Mouse (Mus musculus) embryonic facial prominence, embryonic 13.5 days (tissue): ENCODE results near the gene Smad3. TPM values are rescaled to one million over a fixed set of nuclear protein-coding genes. Genes with fewer than 3 reads are reported as not detected.

ENCODE experiments used
- ATAC-seq: fragments of 200-750 bp; cut with Nextera tagmentation; 2 replicates; pipeline ENCODE4 v1.8.0; 2017; ENCODE audit warnings: low read depth; ENCODE audit not compliant: insufficient number of reproducible peaks, insufficient read depth, low FRiP score, low TSS enrichment
- H3K27ac ChIP-seq: fragments of 300-500 bp; sonication (generic); 2 replicates; pipeline ENCODE4 v1.5.1; 2015; ENCODE audit warnings: moderate library complexity, mild to moderate bottlenecking, inconsistent platforms
- H3K27me3 ChIP-seq: fragments of 300-500 bp; sonication (generic); 2 replicates; pipeline ENCODE4 v1.6.1; 2015; ENCODE audit warnings: mild to moderate bottlenecking, inconsistent platforms
- H3K36me3 ChIP-seq: fragments of 300-500 bp; sonication (generic); 2 replicates; pipeline ENCODE4 v1.6.1; 2015; ENCODE audit warnings: mild to moderate bottlenecking, inconsistent platforms
- H3K4me1 ChIP-seq: fragments of 300-500 bp; sonication (generic); 2 replicates; pipeline ENCODE4 v1.6.1; 2015; ENCODE audit warnings: inconsistent platforms
- H3K4me2 ChIP-seq: fragments of 300-500 bp; sonication (generic); 2 replicates; pipeline ENCODE4 v1.6.1; 2015; ENCODE audit warnings: moderate library complexity, mild to moderate bottlenecking, inconsistent platforms
- H3K4me3 ChIP-seq: fragments of 300-500 bp; sonication (generic); 2 replicates; pipeline ENCODE4 v1.5.1; 2015; ENCODE audit warnings: mild to moderate bottlenecking, inconsistent platforms
- H3K9ac ChIP-seq: fragments of 300-500 bp; sonication (generic); 2 replicates; pipeline ENCODE4 v1.6.1; 2015; ENCODE audit warnings: mild to moderate bottlenecking, inconsistent platforms
- H3K9me3 ChIP-seq: fragments of 300-500 bp; sonication (generic); 2 replicates; pipeline ENCODE4 v1.6.1; 2016; ENCODE audit warnings: inconsistent platforms
- WGBS: fragments of 180-500 bp; shearing (Covaris S2); methylation state at CpG from one replicate; pipeline ENCODE4 v1.1.7; 2015; ENCODE audit warnings: mixed read lengths; 5-methylcytosine and 5-hydroxymethylcytosine counted together
- polyA plus RNA-seq: library from polyadenylated mRNA; unstranded; fragments of >200 nt; fragmentation: Nextera tagmentation; extraction: Ambion mirVana; gene quantifications from 2 replicates; pipeline ENCODE4 v1.2.1, GENCODE M21; 2015

Smad3 gene
- polyA plus RNA-seq, 1 experiment from 2014 or later, result 29.8 TPM

- no peaks in the 10 kb centered on the region for H3K27me3 ChIP-seq
- ATAC-seq, result no peak
- no peak overlapping the region for H3K4me3 ChIP-seq
- 0 out of 2 replicates have a peak, but pooled peaks cover 4% of the 10 kb centered on the region for H3K36me3 ChIP-seq
- 78% methylated on average over 5 of the region's 5 CpGs for WGBS
- H3K4me2 ChIP-seq, result no peak overlapping the region
- no peak overlapping the region for H3K27ac ChIP-seq
- H3K4me1 ChIP-seq, result peaks cover 85% of the 10 kb centered on the region
- H3K9ac ChIP-seq, result no peak overlapping the region
- H3K9me3 ChIP-seq, result no peaks in the 10 kb centered on the region
Observed at GRCm38 (mm10) chr9:63704131-63704530, 53.7 kb downstream of the Smad3 start.

DNA sequence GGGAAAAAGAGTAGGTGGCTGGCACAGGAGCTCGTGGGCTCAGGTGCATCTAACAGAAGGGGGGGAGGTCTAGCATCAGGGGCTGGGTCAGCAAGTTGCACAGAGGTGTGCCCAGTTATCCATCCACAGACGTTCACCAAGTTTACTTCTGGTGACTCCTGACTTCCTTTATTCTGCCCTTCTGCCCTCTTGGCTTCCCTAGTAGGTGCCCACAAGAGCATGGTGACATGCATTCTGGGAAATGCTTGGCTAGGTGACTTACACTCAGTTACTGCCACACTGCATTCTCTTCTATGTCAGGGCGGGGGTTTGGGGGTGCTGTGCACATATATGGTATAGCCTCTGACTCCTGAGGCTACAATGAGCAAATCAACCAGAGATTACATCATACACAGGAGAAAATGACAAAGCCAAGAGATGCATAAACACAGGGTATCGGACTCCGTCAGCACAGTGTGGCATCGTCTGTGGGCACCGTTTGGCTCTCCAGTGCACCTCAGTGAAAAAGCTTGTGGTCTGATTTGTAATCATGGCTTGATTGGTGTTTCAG, 54.5 kb downstream of the Smad3 start:
- H3K4me3 ChIP-seq, result no peak overlapping the region
- 0 out of 2 replicates have a peak overlapping the region, but pooled peaks have one; percentile 57 for H3K27ac ChIP-seq
- H3K9ac ChIP-seq, result no peak overlapping the region
- H3K27me3 ChIP-seq, result no peaks in the 10 kb centered on the region
- no peak for ATAC-seq
- 0 out of 2 replicates have a peak, but pooled peaks cover 1% of the 10 kb centered on the region for H3K36me3 ChIP-seq
- peaks cover 85% of the 10 kb centered on the region for H3K4me1 ChIP-seq
- 82% methylated on average over 7 of the region's 7 CpGs for WGBS
- H3K4me2 ChIP-seq, result peak overlapping the region; percentile 39; the same call in 1 of the 2 replicates
- no peaks in the 10 kb centered on the region for H3K9me3 ChIP-seq

DNA sequence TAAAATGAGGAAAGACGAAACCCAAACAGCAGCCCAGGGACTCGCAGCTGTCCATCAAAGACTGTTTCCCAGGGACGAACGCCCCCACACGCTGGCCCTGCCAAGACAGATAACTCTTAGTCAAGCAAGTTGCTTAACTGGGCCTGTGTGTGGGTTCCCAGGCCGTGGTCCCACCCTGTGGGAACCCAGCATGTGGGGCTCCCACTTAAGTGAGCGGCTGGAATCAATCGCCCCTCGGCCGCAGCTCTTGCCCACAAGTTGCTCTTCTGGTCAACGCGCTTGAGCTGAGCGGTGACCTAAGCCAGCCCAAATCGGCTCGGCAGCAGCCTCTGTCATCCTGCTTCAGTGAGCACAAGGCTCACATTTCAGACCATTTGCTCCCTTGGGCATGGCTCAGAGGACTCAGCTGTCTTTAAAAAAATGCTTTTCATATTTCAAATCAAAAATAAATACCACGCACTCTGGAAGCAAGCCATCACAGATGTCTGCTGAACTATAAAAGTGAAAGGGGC, 55.2 kb downstream of the Smad3 start:
- H3K4me1 ChIP-seq, result peaks cover 85% of the 10 kb centered on the region
- ATAC-seq, result no peak
- H3K9me3 ChIP-seq, result no peaks in the 10 kb centered on the region
- H3K9ac ChIP-seq, result no peak overlapping the region
- WGBS, result 25% methylated on average over 16 of the region's 16 CpGs
- peak overlapping the region; percentile 39 for H3K4me2 ChIP-seq
- H3K4me3 ChIP-seq, result no peak overlapping the region
- no peaks in the 10 kb centered on the region for H3K27me3 ChIP-seq
- no peaks in the 10 kb centered on the region for H3K36me3 ChIP-seq
- H3K27ac ChIP-seq, result peak overlapping the region; percentile 57

GRCm38 (mm10) chr9:63701957-63702309, 55.9 kb downstream of the Smad3 start:
- Histone ChIP-seq H3K9me3 (no peaks in the 10 kb centered on the region), H3K4me1 (peaks cover 85% of the 10 kb centered on the region), H3K27me3 (no peaks in the 10 kb centered on the region), H3K4me2 (no peak overlapping the region), H3K9ac (no peak overlapping the region), H3K36me3 (no peaks in the 10 kb centered on the region), H3K27ac (no peak overlapping the region; the same call in 1 of the 2 replicates), H3K4me3 (no peak overlapping the region)
- ATAC-seq, result no peak
- 67% methylated on average over 4 of the region's 4 CpGs for WGBS

- Histone ChIP-seq H3K9me3 (no peaks in the 10 kb centered on the region), H3K4me2 (no peak overlapping the region), H3K4me3 (no peak overlapping the region), H3K27me3 (no peaks in the 10 kb centered on the region), H3K36me3 (no peaks in the 10 kb centered on the region), H3K9ac (no peak overlapping the region), H3K27ac (no peak overlapping the region; the same call in 1 of the 2 replicates), H3K4me1 (peaks cover 85% of the 10 kb centered on the region)
- WGBS, result 58% methylated on average over 10 of the region's 10 CpGs
- no peak for ATAC-seq
Observed at GRCm38 (mm10) chr9:63701258-63701956, 56.4 kb downstream of the Smad3 start.

- 83% methylated on average over 4 of the region's 4 CpGs for WGBS
- no peak overlapping the region for H3K27ac ChIP-seq
- H3K4me1 ChIP-seq, result peaks cover 78% of the 10 kb centered on the region
Observed at GRCm38 (mm10) chr9:63699145-63699544, 58.6 kb downstream of the Smad3 start.

DNA sequence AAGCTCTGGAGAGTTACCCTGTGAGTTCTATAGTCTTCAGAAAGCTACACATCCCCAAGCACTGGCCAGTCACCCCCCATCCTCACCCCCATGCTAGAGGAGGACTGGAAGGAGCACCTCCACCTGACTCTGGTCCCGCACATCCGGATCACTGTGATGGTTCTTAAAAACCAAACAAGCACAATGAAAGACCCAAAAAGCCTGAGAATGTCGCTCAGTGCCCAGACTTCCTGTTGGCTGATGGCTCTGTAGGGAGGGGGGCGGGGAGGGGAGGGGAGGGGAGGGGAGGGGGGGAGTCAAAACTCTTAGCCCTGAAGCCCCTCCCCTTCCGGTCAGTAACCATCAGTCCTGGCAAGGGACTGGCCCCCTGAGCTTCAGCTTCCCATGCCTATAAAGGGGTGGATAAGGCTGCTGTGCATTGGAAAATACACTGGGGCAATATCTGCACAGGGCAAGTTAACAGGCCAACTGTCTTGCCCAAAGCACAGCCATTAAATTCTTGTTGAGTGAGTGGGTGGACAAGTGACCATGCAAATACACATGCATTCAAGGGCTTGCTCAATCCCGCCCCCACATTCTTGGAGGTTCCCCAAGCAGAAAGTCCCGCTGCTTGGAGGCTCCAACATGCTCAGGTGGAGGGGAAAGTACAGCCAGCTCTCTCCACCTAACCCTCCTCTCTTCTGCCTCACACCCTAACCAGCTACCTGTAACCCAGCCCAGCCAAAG, 59.3 kb downstream of the Smad3 start:
- 55% methylated on average over 6 of the region's 7 CpGs for WGBS
- Histone ChIP-seq H3K4me3 (no peak overlapping the region), H3K27me3 (no peaks in the 10 kb centered on the region), H3K4me2 (no peak overlapping the region), H3K4me1 (peaks cover 73% of the 10 kb centered on the region), H3K9me3 (no peaks in the 10 kb centered on the region), H3K9ac (0 out of 2 replicates have a peak overlapping the region, but pooled peaks have one; percentile 12), H3K36me3 (no peaks in the 10 kb centered on the region), H3K27ac (0 out of 2 replicates have a peak overlapping the region, but pooled peaks have one; percentile 33)
- no peak for ATAC-seq

More at GRCm38 (mm10) chr9:63699145-63699544, 58.6 kb downstream of the Smad3 start:
- H3K27me3 ChIP-seq, result no peaks in the 10 kb centered on the region
- no peak overlapping the region for H3K4me2 ChIP-seq
- no peak for ATAC-seq
- no peak overlapping the region for H3K4me3 ChIP-seq
- H3K9me3 ChIP-seq, result no peaks in the 10 kb centered on the region
- H3K9ac ChIP-seq, result no peak overlapping the region
- no peaks in the 10 kb centered on the region for H3K36me3 ChIP-seq

DNA sequence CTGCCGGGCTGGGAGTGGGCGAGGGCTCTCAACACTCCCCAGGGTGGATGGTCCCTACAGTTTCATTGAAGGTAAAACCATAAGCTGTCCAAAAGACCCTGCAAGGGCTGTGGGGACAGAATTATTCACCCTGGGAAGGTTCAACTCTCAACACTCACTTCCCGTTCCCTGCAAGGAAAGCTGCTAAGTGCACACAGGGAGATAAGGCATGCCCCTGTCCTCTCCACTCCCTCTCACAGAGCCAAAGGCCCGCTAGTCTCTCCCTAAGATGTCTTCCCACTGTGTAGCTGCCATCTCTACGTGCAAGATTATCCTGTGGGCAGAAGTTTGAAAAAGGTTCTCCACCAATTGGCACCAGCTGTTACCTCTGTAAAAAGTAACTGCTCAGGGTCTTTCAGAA, 60.2 kb downstream of the Smad3 start:
- Histone ChIP-seq H3K9ac (no peak overlapping the region), H3K27ac (peak overlapping the region; percentile 33; the same call in 1 of the 2 replicates), H3K4me1 (peaks cover 64% of the 10 kb centered on the region), H3K4me3 (no peak overlapping the region), H3K27me3 (no peaks in the 10 kb centered on the region), H3K4me2 (no peak overlapping the region), H3K36me3 (no peaks in the 10 kb centered on the region), H3K9me3 (no peaks in the 10 kb centered on the region)
- 51% methylated on average over 5 of the region's 5 CpGs for WGBS
- no peak for ATAC-seq

GRCm38 (mm10) chr9:63696463-63697105, 61.2 kb downstream of the Smad3 start:
- Histone ChIP-seq H3K36me3 (no peaks in the 10 kb centered on the region), H3K9me3 (no peaks in the 10 kb centered on the region), H3K4me2 (no peak overlapping the region), H3K27me3 (no peaks in the 10 kb centered on the region), H3K27ac (peak overlapping the region; percentile 41), H3K4me1 (peaks cover 62% of the 10 kb centered on the region), H3K4me3 (no peak overlapping the region), H3K9ac (no peak overlapping the region)
- 43% methylated on average over 10 of the region's 10 CpGs for WGBS
- no peak for ATAC-seq

- peaks cover 9% of the 10 kb centered on the region; the same call in 1 of the 2 replicates for H3K36me3 ChIP-seq
- peaks cover 29% of the 10 kb centered on the region for H3K4me1 ChIP-seq
- no peak overlapping the region for H3K4me3 ChIP-seq
- H3K27me3 ChIP-seq, result no peaks in the 10 kb centered on the region
- no peak overlapping the region for H3K9ac ChIP-seq
- ATAC-seq, result no peak
- no peaks in the 10 kb centered on the region for H3K9me3 ChIP-seq
- WGBS, result 54% methylated on average over 2 of the region's 2 CpGs
- H3K4me2 ChIP-seq, result no peak overlapping the region
- H3K27ac ChIP-seq, result no peak overlapping the region
Observed at GRCm38 (mm10) chr9:63691960-63692359, 65.8 kb downstream of the Smad3 start.

- Histone ChIP-seq H3K4me3 (no peak overlapping the region), H3K4me2 (no peak overlapping the region), H3K27me3 (no peaks in the 10 kb centered on the region), H3K4me1 (peaks cover 17% of the 10 kb centered on the region), H3K9me3 (no peaks in the 10 kb centered on the region), H3K9ac (no peak overlapping the region), H3K27ac (no peak overlapping the region), H3K36me3 (peaks cover 14% of the 10 kb centered on the region; the same call in 1 of the 2 replicates)
- ATAC-seq, result no peak
- 100% methylated on average over 1 of the region's 1 CpGs for WGBS
Observed at GRCm38 (mm10) chr9:63690511-63690910, 67.3 kb downstream of the Smad3 start.
